Mouse (Mus musculus) hindbrain, embryonic 16.5 days (tissue): Measurements from ENCODE around the gene Lipc. TPM values are rescaled to one million over a fixed set of nuclear protein-coding genes. Genes with fewer than 3 reads are reported as not detected.

Source experiments
- ATAC-seq: fragments of 200-750 bp; cut with Nextera tagmentation; 2 replicates; pipeline ENCODE4 v1.8.0; 2017; ENCODE audit warnings: moderate TSS enrichment, moderate library complexity
- H3K27ac ChIP-seq: fragments of 300-500 bp; sonication (generic); 2 replicates; pipeline ENCODE4 v1.5.1; 2014; ENCODE audit warnings: low read depth, mild to moderate bottlenecking, control low read depth, low read length, moderate library complexity
- H3K27me3 ChIP-seq: fragments of 300-500 bp; sonication (generic); replicated peaks from 2 replicates; pipeline ENCODE4 v1.6.1; 2014; ENCODE audit warnings: low read length; ENCODE audit not compliant: control insufficient read depth, insufficient read depth
- H3K36me3 ChIP-seq: fragments of 300-500 bp; sonication (generic); 2 replicates; pipeline ENCODE4 v1.6.1; 2014; ENCODE audit warnings: mild to moderate bottlenecking, low read length, moderate library complexity, mixed read lengths; ENCODE audit not compliant: control insufficient read depth, insufficient read depth
- H3K4me1 ChIP-seq: fragments of 300-500 bp; sonication (generic); 2 replicates; pipeline ENCODE4 v1.6.1; 2014; ENCODE audit warnings: low read depth, low read length; ENCODE audit not compliant: control insufficient read depth, insufficient read depth
- H3K4me2 ChIP-seq: fragments of 300-500 bp; sonication (generic); 2 replicates; pipeline ENCODE4 v1.6.1; 2014; ENCODE audit warnings: mild to moderate bottlenecking, low read length, control low read depth, moderate library complexity
- H3K4me3 ChIP-seq: fragments of 300-500 bp; sonication (generic); 2 replicates; pipeline ENCODE4 v1.5.1; 2014; ENCODE audit warnings: mild to moderate bottlenecking, low read length, control low read depth, moderate library complexity
- H3K9ac ChIP-seq: fragments of 300-500 bp; sonication (generic); 2 replicates; pipeline ENCODE4 v1.6.1; 2014; ENCODE audit warnings: low read depth, mild to moderate bottlenecking, control low read depth, low read length, moderate library complexity
- H3K9me3 ChIP-seq: fragments of 300-500 bp; sonication (generic); 2 replicates; pipeline ENCODE4 v1.6.1; 2014; ENCODE audit warnings: mild to moderate bottlenecking, low read length, moderate library complexity; ENCODE audit not compliant: control insufficient read depth
- WGBS: fragments of 180-500 bp; shearing (Covaris S2); extraction: QIAGEN DNeasy Blood & Tissue Kit; methylation state at CpG from one replicate; pipeline ENCODE4 v1.1.7; 2014; 5-methylcytosine and 5-hydroxymethylcytosine counted together
- polyA plus RNA-seq: library from polyadenylated mRNA; unstranded; fragments of >200 nt; fragmentation: Nextera tagmentation; extraction: Ambion mirVana; gene quantifications from 2 replicates; pipeline ENCODE4 v1.2.1, GENCODE M21; 2015

Lipc gene
- polyA plus RNA-seq, 1 experiment from 2014 or later: 0.26 TPM

DNA sequence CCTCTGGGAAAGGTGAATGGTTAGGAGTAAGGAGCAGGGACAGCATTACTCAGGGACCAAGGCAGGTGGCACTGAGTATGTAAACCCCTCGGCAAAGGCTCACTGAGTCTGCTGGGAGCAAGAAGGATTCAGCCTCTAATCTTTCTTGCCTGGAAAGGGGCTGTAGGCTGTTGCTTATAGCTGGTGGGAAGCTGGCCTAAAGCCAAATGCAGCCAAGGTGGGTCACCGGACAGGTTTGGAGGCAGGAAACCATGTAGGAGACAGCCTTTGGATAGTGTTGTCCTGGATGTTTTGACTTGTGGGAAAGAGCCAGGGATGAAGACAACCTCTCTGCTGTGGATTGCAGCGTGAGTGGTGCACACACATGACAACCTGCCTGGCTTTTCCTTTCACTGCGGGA lies 40.9 kb downstream of the Lipc start:
- no peaks in the 10 kb centered on the region for H3K27me3 ChIP-seq
- no peaks in the 10 kb centered on the region for H3K36me3 ChIP-seq
- no peak overlapping the region for H3K27ac ChIP-seq
- no peak overlapping the region for H3K9ac ChIP-seq
- no peaks in the 10 kb centered on the region for H3K9me3 ChIP-seq
- ATAC-seq: no peak
- H3K4me2 ChIP-seq: no peak overlapping the region
- H3K4me3 ChIP-seq: no peak overlapping the region
- H3K4me1 ChIP-seq: peaks cover 2% of the 10 kb centered on the region; the same call in 1 of the 2 replicates
- 73% methylated on average over 4 of the region's 4 CpGs for WGBS

- Histone ChIP-seq H3K9ac (no peak overlapping the region), H3K36me3 (no peaks in the 10 kb centered on the region), H3K4me2 (no peak overlapping the region), H3K9me3 (no peaks in the 10 kb centered on the region), H3K27me3 (no peaks in the 10 kb centered on the region), H3K27ac (no peak overlapping the region), H3K4me3 (no peak overlapping the region), H3K4me1 (peaks cover 2% of the 10 kb centered on the region; the same call in 1 of the 2 replicates)
- WGBS: 79% methylated on average over 6 of the region's 6 CpGs
- no peak for ATAC-seq
These were observed 41.7 kb downstream of the Lipc start for GRCm38 (mm10) chr9:70910351-70910750.

DNA sequence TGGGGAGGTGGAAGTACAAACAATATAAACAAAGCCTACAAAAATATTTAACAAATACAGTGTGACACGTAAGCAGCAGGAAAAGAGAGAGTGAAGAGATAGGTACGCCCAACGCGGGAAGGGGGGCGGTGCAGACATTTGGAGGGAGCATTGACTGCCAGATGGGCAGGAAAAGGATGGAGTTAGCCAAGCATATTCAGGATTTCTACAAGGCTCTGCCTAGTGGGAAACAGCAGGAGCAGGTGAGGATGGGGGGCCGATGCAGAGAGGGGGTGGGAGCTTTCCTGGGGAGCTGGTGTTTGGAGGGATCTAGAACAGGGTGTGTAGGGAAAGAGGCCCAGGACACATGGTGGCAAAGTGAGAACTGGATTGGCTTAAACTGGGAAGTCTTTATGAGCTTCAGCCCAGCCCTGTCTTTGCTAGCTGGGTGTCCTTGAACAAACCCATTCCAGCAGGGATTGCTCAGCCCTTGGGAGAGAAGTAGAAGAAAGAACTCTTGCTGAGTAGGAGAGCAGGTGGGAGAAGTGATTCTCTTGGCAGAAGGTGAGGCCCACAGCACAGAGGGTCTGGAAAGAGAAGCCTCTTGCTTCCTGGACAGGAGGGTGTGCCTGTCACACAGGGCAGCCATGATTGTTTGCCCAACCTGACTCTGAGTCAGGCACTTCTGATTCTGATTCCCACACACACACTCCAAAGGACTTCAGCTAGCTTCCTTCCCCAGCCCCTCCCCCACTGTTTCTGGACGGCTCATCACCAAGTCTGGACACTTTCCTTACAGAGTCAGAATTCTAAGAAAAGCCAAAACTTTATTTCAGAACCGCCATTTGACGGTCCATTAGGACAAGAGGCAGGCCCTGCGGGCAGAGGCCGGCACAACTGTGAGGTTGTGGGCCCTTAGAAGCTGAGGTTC lies 49.0 kb downstream of the Lipc start:
- ATAC-seq: no peak
- Histone ChIP-seq H3K4me3 (no peak overlapping the region), H3K9ac (no peak overlapping the region), H3K4me2 (no peak overlapping the region), H3K27me3 (no peaks in the 10 kb centered on the region), H3K9me3 (no peaks in the 10 kb centered on the region), H3K4me1 (no peaks in the 10 kb centered on the region), H3K27ac (no peak overlapping the region), H3K36me3 (no peaks in the 10 kb centered on the region)
- WGBS: 86% methylated on average over 11 of the region's 11 CpGs

GRCm38 (mm10) chr9:70894201-70894600 lies 57.8 kb downstream of the Lipc start:
- no peak overlapping the region for H3K9ac ChIP-seq
- no peak for ATAC-seq
- H3K27ac ChIP-seq: no peak overlapping the region
- H3K4me1 ChIP-seq: no peaks in the 10 kb centered on the region
- H3K27me3 ChIP-seq: no peaks in the 10 kb centered on the region
- 94% methylated on average over 1 of the region's 1 CpGs for WGBS
- H3K9me3 ChIP-seq: no peaks in the 10 kb centered on the region
- H3K4me2 ChIP-seq: no peak overlapping the region
- H3K4me3 ChIP-seq: no peak overlapping the region
- H3K36me3 ChIP-seq: no peaks in the 10 kb centered on the region

DNA sequence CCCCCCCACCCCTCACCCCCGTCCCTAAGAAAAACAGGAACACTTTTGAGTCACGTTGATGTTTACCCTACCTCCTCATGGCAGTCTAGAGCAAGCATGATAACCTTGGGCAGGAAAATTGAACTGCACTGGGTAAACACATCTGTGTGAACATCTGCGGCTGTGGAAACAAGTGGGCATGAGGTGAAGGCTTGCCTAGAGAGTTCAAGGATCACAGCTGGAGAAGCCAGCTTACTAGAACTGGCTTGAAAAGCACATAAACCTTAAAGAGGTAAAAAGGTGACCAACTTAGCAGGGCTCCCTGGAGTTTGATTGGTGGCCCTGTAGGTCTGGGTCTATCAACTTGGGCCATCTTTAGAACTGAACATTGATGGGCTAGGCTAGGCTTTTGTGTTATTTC lies 58.5 kb downstream of the Lipc start:
- no peaks in the 10 kb centered on the region for H3K36me3 ChIP-seq
- no peak for ATAC-seq
- no peak overlapping the region for H3K9ac ChIP-seq
- WGBS: 64% methylated on average over 3 of the region's 3 CpGs
- H3K4me1 ChIP-seq: no peaks in the 10 kb centered on the region
- H3K4me3 ChIP-seq: no peak overlapping the region
- no peaks in the 10 kb centered on the region for H3K27me3 ChIP-seq
- H3K9me3 ChIP-seq: no peaks in the 10 kb centered on the region
- no peak overlapping the region for H3K4me2 ChIP-seq
- H3K27ac ChIP-seq: no peak overlapping the region

- Histone ChIP-seq H3K4me3 (no peak overlapping the region), H3K9me3 (no peaks in the 10 kb centered on the region), H3K4me1 (no peaks in the 10 kb centered on the region), H3K27ac (no peak overlapping the region), H3K36me3 (no peaks in the 10 kb centered on the region), H3K4me2 (no peak overlapping the region), H3K27me3 (no peaks in the 10 kb centered on the region), H3K9ac (no peak overlapping the region)
- no peak for ATAC-seq
- WGBS: 84% methylated on average over 5 of the region's 5 CpGs
These were observed 59.4 kb downstream of the Lipc start for GRCm38 (mm10) chr9:70892627-70893026.

GRCm38 (mm10) chr9:70891431-70892133 lies 60.4 kb downstream of the Lipc start:
- Histone ChIP-seq H3K4me1 (no peaks in the 10 kb centered on the region), H3K9ac (no peak overlapping the region)

GRCm38 (mm10) chr9:70890736-70891135 lies 61.3 kb downstream of the Lipc start:
- H3K36me3 ChIP-seq: no peaks in the 10 kb centered on the region

More at GRCm38 (mm10) chr9:70891431-70892133, 60.4 kb downstream of the Lipc start:
- Histone ChIP-seq H3K9me3 (no peaks in the 10 kb centered on the region), H3K36me3 (no peaks in the 10 kb centered on the region), H3K27me3 (no peaks in the 10 kb centered on the region), H3K4me3 (no peak overlapping the region), H3K4me2 (no peak overlapping the region), H3K27ac (no peak overlapping the region)
- ATAC-seq: no peak
- 70% methylated on average over 8 of the region's 8 CpGs for WGBS

DNA sequence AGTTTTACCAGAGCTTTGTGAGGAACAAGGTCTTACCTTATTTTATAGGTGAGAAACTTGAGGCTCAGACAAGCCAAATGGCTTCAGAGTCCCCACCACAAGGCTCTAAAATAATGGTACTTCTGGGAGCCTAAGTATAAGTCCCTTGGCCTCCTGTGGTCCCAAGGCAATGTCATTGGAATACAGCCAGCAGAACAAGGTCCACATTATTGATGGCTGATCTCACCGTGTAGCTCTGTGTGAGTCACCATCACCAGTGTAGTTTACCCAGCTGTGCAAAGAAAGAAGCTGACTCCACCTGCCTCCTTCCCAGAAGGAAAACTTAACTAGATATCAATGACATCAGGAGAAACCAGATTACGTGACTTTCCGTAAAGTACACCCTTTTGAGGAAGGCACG lies 63.1 kb downstream of the Lipc start:
- no peak overlapping the region for H3K9ac ChIP-seq
- H3K27ac ChIP-seq: no peak overlapping the region
- no peaks in the 10 kb centered on the region for H3K9me3 ChIP-seq
- 75% methylated on average over 4 of the region's 4 CpGs for WGBS
- H3K4me3 ChIP-seq: no peak overlapping the region
- ATAC-seq: no peak
- H3K27me3 ChIP-seq: no peaks in the 10 kb centered on the region
- H3K4me2 ChIP-seq: no peak overlapping the region
- H3K4me1 ChIP-seq: no peaks in the 10 kb centered on the region
- no peaks in the 10 kb centered on the region for H3K36me3 ChIP-seq

More at GRCm38 (mm10) chr9:70890736-70891135, 61.3 kb downstream of the Lipc start:
- no peak overlapping the region for H3K4me3 ChIP-seq
- 91% methylated on average over 7 of the region's 7 CpGs for whole genome bisulfite sequencing
- no peak for ATAC-seq
- no peaks in the 10 kb centered on the region for H3K4me1 ChIP-seq
- no peaks in the 10 kb centered on the region for H3K27me3 ChIP-seq
- no peak overlapping the region for H3K27ac ChIP-seq
- no peak overlapping the region for H3K9ac ChIP-seq
- no peak overlapping the region for H3K4me2 ChIP-seq
- no peaks in the 10 kb centered on the region for H3K9me3 ChIP-seq
